Mouse (Mus musculus): Measurements from ENCODE around the gene Klk10. TPM values are rescaled to one million over a fixed set of nuclear protein-coding genes. Genes with fewer than 3 reads are reported as not detected.

The Klk10 gene
- polyA plus RNA-seq, 1 experiment from 2014 or later = 0.21 TPM

DNA sequence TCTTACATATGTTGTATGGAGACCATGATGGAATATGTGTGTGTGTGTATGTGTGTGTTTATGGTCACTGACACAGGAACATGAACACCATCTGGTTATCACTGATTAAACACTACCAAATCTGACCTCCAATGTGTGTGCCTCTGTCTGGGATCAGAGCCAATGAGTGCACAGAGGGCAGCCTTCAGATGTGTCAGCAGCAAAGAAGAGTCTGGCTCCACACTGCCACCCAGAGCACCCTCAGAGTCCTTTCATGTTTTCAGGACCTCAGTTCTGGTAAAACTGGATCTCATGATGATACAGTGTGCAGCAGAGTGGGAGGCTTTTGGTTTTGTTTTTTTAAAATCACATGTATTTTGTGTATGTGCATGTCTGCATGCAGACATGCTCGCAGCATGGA lies 4.5 kb downstream of the Klk10 start:
- Histone ChIP-seq H3K4me1 (ENCODE audit: control insufficient read depth, insufficient read depth, low read depth, low read length) (peaks cover 5% of the 10 kb centered on the region; the same call in 1 of the 2 replicates), H3K36me3 (ENCODE audit: control insufficient read depth, insufficient read depth, low read length) (no peaks in the 10 kb centered on the region), H3K27me3 (replicated peaks; ENCODE audit: control insufficient read depth, insufficient read depth, low read length) (no peaks in the 10 kb centered on the region), H3K27ac (ENCODE audit: low read depth, low read length) (no peak overlapping the region), H3K4me3 (ENCODE audit: low read length) (no peak overlapping the region), H3K9ac (ENCODE audit: low read depth, low read length) (no peak overlapping the region), H3K4me2 (ENCODE audit: low read length) (no peak overlapping the region), H3K9me3 (ENCODE audit: control insufficient read depth, low read length) (no peaks in the 10 kb centered on the region)
- WGBS = 86% methylated on average over 1 of the region's 1 CpGs
- no peak for ATAC-seq

DNA sequence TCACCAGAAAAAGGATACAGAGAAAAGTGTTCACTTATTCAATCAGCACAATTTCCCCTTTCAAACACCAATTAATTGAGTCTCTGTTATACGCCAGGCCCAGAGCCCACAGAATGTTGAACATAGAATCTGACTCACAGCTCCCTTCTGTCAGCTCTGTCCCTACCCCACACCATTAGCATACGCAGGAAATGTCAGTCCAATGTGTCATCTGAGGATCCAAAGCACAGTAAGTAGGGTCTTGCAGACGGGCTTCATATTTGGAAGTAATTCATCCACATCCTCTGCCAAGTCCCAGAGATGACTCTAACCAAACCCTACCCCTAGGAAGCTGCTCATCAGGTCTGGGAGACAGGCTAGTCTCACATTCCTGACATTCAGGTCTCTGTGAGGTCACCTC lies 7.3 kb downstream of the Klk10 start:
- no peak overlapping the region for H3K4me2 ChIP-seq (ENCODE audit: low read length)
- WGBS = 79% methylated on average over 3 of the region's 3 CpGs
- H3K9me3 ChIP-seq (ENCODE audit: control insufficient read depth, low read length) = no peaks in the 10 kb centered on the region
- no peaks in the 10 kb centered on the region for H3K27me3 ChIP-seq (replicated peaks; ENCODE audit: control insufficient read depth, insufficient read depth, low read length)
- H3K36me3 ChIP-seq (ENCODE audit: control insufficient read depth, insufficient read depth, low read length) = no peaks in the 10 kb centered on the region
- no peak for ATAC-seq
- H3K4me3 ChIP-seq (ENCODE audit: low read length) = no peak overlapping the region
- H3K4me1 ChIP-seq (ENCODE audit: control insufficient read depth, insufficient read depth, low read depth, low read length) = no peaks in the 10 kb centered on the region
- no peak overlapping the region for H3K27ac ChIP-seq (ENCODE audit: low read depth, low read length)
- H3K9ac ChIP-seq (ENCODE audit: low read depth, low read length) = no peak overlapping the region

DNA sequence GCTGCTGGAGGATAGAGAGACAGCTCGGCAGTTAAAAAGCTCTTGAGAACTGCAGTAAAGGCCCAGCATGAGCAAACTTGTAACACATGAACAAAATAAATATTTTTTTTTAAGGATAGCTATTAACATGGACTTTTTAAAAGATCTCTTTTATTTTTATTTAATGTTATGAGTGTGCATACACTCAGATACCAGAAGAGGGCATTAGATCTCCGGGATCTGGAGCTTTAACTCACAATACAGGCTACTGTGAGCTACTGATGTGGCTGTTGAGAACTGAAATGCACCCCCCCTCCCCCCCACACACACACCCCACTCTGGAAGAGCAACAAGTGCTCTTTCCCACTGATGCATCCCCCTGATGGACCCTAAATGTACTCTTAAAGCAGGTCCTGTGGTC lies 8.5 kb downstream of the Klk10 start:
- H3K4me3 ChIP-seq (ENCODE audit: low read length) = no peak overlapping the region
- no peak overlapping the region for H3K27ac ChIP-seq (ENCODE audit: low read depth, low read length)
- 74% methylated on average over 2 of the region's 2 CpGs for WGBS
- no peaks in the 10 kb centered on the region for H3K36me3 ChIP-seq (ENCODE audit: control insufficient read depth, insufficient read depth, low read length)
- H3K4me1 ChIP-seq (ENCODE audit: control insufficient read depth, insufficient read depth, low read depth, low read length) = no peaks in the 10 kb centered on the region
- H3K9me3 ChIP-seq (ENCODE audit: control insufficient read depth, low read length) = no peaks in the 10 kb centered on the region
- H3K27me3 ChIP-seq (replicated peaks; ENCODE audit: control insufficient read depth, insufficient read depth, low read length) = peaks cover 3% of the 10 kb centered on the region; the same call in 1 of the 2 replicates
- H3K9ac ChIP-seq (ENCODE audit: low read depth, low read length) = no peak overlapping the region
- H3K4me2 ChIP-seq (ENCODE audit: low read length) = no peak overlapping the region
- no peak for ATAC-seq

DNA sequence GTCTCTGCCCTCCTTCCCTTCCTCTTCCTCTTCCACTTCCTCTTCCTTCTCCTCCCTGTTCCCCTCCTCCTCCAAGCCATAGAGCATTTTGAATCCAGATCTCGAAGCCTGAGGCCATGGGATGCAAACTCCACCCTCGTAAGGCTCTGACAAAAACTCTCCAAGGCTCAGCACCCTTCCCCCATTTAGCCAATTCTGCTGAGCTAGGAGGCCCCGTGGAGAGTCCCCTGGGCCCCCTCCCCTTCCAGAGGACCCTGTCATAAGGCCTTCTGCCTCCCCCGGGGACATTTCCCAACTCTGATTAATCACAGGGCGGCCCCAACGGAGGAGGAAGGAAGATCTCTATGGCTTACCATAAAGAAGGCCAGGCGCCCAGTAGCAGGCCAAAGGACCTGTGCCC lies 10.8 kb downstream of the Klk10 start, which contains the start of gene Klk9:
Gene Klk9, plus strand, starts transcription at position 301 of the 400 bp plus-strand sequence.
- no peak within 1 kb of the TSS for H3K9ac ChIP-seq (ENCODE audit: low read depth, low read length)
- peaks cover 10% of the 10 kb centered on the region for H3K27me3 ChIP-seq (replicated peaks; ENCODE audit: control insufficient read depth, insufficient read depth, low read length)
- H3K4me1 ChIP-seq (ENCODE audit: control insufficient read depth, insufficient read depth, low read depth, low read length) = peaks cover 7% of the 10 kb centered on the region; the same call in 1 of the 2 replicates
- no peaks in the 10 kb centered on the region for H3K9me3 ChIP-seq (ENCODE audit: control insufficient read depth, low read length)
- H3K27ac ChIP-seq (ENCODE audit: low read depth, low read length) = no peak within 1 kb of the TSS
- no peaks in the 10 kb centered on the region for H3K36me3 ChIP-seq (ENCODE audit: control insufficient read depth, insufficient read depth, low read length)
- 77% methylated on average over 7 of the region's 7 CpGs for WGBS
- H3K4me2 ChIP-seq (ENCODE audit: low read length) = no peak within 1 kb of the TSS
- ATAC-seq = no peak
- H3K4me3 ChIP-seq (ENCODE audit: low read length) = no peak within 1 kb of the TSS

DNA sequence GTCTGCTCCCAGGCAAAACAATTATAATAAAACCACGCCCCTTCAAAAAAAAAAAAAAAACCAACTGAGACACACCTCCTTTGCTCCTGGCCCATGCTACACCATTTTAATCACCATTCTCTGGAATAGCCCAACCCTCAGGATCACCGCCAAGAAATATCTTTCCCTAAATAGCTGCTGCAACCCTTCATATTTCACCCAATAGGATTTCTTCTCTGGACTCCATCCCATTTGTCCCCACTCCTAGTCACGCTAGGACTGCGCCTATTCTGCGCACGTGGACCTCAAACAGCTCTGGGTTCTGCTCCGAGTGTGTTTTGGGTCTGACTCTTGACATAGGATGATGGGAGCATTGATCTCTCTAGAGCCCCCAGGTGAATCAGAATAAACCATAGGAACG lies 15.5 kb downstream of the Klk10 start:
- peak overlapping the region; percentile 88 for H3K4me2 ChIP-seq (ENCODE audit: low read length)
- 7% methylated on average over 8 of the region's 8 CpGs for WGBS
- no peak overlapping the region for H3K27ac ChIP-seq (ENCODE audit: low read depth, low read length)
- H3K36me3 ChIP-seq (ENCODE audit: control insufficient read depth, insufficient read depth, low read length) = no peaks in the 10 kb centered on the region
- H3K9me3 ChIP-seq (ENCODE audit: control insufficient read depth, low read length) = no peaks in the 10 kb centered on the region
- peaks cover 9% of the 10 kb centered on the region; the same call in 1 of the 2 replicates for H3K4me1 ChIP-seq (ENCODE audit: control insufficient read depth, insufficient read depth, low read depth, low read length)
- peak overlapping the region; percentile 49 for H3K4me3 ChIP-seq (ENCODE audit: low read length)
- peaks cover 10% of the 10 kb centered on the region for H3K27me3 ChIP-seq (replicated peaks; ENCODE audit: control insufficient read depth, insufficient read depth, low read length)
- H3K9ac ChIP-seq (ENCODE audit: low read depth, low read length) = peak overlapping the region; percentile 55
- peak; percentile 55 for ATAC-seq

DNA sequence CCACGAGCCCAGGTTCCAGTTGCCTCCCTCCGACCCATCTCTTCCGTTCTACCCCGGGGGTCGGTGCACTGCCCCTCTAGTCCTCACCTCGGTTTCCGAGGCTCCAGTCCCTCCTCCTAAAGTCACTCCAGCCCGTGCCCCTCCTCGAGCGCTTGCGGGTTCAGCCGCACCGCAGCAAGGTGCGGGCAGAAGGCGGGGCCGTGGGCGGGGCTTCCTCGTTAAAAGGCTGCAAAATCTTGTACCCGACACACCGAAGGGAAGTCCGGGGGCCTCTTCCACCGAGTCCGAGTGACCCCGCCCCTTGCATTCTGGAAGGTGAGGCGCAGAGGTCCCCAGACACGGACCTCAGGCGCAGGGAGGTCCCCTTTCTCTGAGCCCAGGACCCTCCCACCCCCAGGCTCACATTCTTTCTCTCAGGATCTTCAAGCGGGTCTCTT lies 16.5 kb downstream of the Klk10 start, which contains the start of gene Klk8:
Gene Klk8, plus strand, starts transcription at position 245 of the 437 bp plus-strand sequence.
- peak; percentile 65 for ATAC-seq
- peak within 1 kb of the TSS; percentile 55 for H3K9ac ChIP-seq (ENCODE audit: low read depth, low read length)

DNA sequence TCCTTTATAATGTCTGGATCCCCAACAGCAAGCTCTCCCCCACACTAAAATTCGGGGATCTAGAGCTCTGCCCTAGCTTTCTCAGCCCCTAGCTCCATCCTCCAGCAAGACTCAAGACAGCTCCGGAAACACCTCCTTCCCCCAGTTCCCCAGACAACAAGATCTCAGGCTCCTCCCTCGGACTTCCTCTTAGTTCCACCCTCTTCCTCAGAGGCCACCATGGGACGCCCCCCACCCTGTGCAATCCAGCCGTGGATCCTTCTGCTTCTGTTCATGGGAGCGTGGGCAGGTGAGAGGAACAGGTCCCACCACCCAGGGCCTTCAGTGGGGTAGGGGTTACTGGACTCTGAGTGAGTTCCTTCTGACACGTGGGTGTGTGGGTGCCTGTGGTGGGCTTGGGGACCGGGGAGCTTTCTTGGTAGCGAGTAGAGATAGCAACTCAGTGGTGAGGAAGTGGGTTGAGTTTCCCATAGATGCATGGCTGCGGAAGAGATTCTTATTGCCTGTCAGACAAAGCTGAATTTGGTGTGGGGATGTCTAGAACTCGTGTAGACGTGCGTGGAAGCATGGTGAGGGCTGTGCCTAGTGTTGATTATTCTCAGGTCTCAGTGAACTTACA lies 17.1 kb downstream of the Klk10 start:
- Histone ChIP-seq H3K9me3 (ENCODE audit: control insufficient read depth, low read length) (no peaks in the 10 kb centered on the region), H3K4me3 (ENCODE audit: low read length) (peak overlapping the region; percentile 49), H3K36me3 (ENCODE audit: control insufficient read depth, insufficient read depth, low read length) (no peaks in the 10 kb centered on the region), H3K27ac (ENCODE audit: low read depth, low read length) (no peak overlapping the region), H3K4me2 (ENCODE audit: low read length) (peak overlapping the region; percentile 88), H3K4me1 (ENCODE audit: control insufficient read depth, insufficient read depth, low read depth, low read length) (peaks cover 9% of the 10 kb centered on the region; the same call in 1 of the 2 replicates), H3K9ac (ENCODE audit: low read depth, low read length) (peak overlapping the region; percentile 55), H3K27me3 (replicated peaks; ENCODE audit: control insufficient read depth, insufficient read depth, low read length) (peaks cover 10% of the 10 kb centered on the region)
- WGBS = 44% methylated on average over 13 of the region's 13 CpGs
- ATAC-seq = peak; percentile 59

More for the DNA sequence above, 16.5 kb downstream of the Klk10 start, which contains the start of gene Klk8:
- Histone ChIP-seq H3K9me3 (ENCODE audit: control insufficient read depth, low read length) (no peaks in the 10 kb centered on the region), H3K4me3 (ENCODE audit: low read length) (peak within 1 kb of the TSS; percentile 49), H3K27ac (ENCODE audit: low read depth, low read length) (no peak within 1 kb of the TSS), H3K27me3 (replicated peaks; ENCODE audit: control insufficient read depth, insufficient read depth, low read length) (peaks cover 10% of the 10 kb centered on the region), H3K4me1 (ENCODE audit: control insufficient read depth, insufficient read depth, low read depth, low read length) (peaks cover 9% of the 10 kb centered on the region; the same call in 1 of the 2 replicates), H3K4me2 (ENCODE audit: low read length) (peak within 1 kb of the TSS; percentile 88), H3K36me3 (ENCODE audit: control insufficient read depth, insufficient read depth, low read length) (no peaks in the 10 kb centered on the region)
- under 1% methylated on average over 25 of the region's 28 CpGs for WGBS

DNA sequence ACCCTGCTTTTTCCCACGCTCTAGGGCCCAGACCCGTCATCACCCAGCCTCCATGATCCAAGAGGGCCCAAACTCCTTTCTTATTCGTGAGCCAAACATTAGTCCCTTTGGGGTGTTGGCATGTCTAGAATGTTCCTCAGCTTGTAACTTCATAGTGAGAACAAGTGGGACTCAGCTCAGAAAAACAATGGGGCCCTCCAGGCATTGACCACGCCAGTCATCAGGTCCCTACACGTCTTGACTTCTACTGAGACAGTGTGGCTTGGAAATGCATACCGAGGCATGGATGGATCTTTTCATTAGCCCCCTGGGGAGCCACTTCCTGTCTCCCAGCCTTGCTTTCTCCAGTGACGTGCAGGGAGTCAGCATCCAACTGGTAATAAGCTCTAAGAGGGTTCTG lies 19.0 kb downstream of the Klk10 start:
- Histone ChIP-seq H3K4me2 (ENCODE audit: low read length) (no peak overlapping the region), H3K9me3 (ENCODE audit: control insufficient read depth, low read length) (no peaks in the 10 kb centered on the region), H3K27ac (ENCODE audit: low read depth, low read length) (no peak overlapping the region), H3K9ac (ENCODE audit: low read depth, low read length) (no peak overlapping the region), H3K27me3 (replicated peaks; ENCODE audit: control insufficient read depth, insufficient read depth, low read length) (peaks cover 8% of the 10 kb centered on the region), H3K36me3 (ENCODE audit: control insufficient read depth, insufficient read depth, low read length) (no peaks in the 10 kb centered on the region), H3K4me3 (ENCODE audit: low read length) (no peak overlapping the region), H3K4me1 (ENCODE audit: control insufficient read depth, insufficient read depth, low read depth, low read length) (peaks cover 9% of the 10 kb centered on the region; the same call in 1 of the 2 replicates)
- 73% methylated on average over 7 of the region's 7 CpGs for whole genome bisulfite sequencing
- no peak for ATAC-seq

DNA sequence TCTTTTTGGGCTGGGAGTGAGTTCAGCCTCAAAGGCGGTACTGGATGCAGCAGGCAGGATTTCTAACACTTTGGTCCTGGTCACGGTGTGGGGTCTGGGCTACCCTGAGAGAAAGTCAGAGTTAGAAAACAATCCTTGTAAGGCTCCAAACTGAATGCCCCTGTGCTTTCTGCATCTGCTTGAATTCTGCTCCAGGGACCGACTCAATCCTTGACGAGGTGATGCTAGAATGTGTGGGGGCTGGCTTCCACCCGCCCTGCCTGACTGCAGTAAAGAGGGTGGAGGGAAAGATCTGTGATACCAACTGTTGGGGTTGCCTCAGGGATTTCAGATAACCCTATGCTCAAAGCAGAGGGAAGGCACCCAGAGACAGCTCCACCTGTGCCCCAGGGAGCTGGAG lies 30.2 kb downstream of the Klk10 start, which contains the start of gene Klk7:
Gene Klk7, plus strand, starts transcription at position 301 of the 400 bp plus-strand sequence.
- no peaks in the 10 kb centered on the region for H3K27me3 ChIP-seq (replicated peaks; ENCODE audit: control insufficient read depth, insufficient read depth, low read length)
- H3K4me3 ChIP-seq (ENCODE audit: low read length) = no peak within 1 kb of the TSS
- WGBS = 54% methylated on average over 5 of the region's 5 CpGs
- H3K4me1 ChIP-seq (ENCODE audit: control insufficient read depth, insufficient read depth, low read depth, low read length) = no peaks in the 10 kb centered on the region
- no peak within 1 kb of the TSS for H3K27ac ChIP-seq (ENCODE audit: low read depth, low read length)
- no peaks in the 10 kb centered on the region for H3K9me3 ChIP-seq (ENCODE audit: control insufficient read depth, low read length)
- no peak within 1 kb of the TSS for H3K9ac ChIP-seq (ENCODE audit: low read depth, low read length)
- H3K36me3 ChIP-seq (ENCODE audit: control insufficient read depth, insufficient read depth, low read length) = no peaks in the 10 kb centered on the region
- no peak for ATAC-seq
- no peak within 1 kb of the TSS for H3K4me2 ChIP-seq (ENCODE audit: low read length)

Measured in hindbrain, embryonic 16.5 days (tissue).